Mouse (Mus musculus) CH12.LX (cell line): Measurements from ENCODE around the gene Glt8d2.
"Not testable (repeated sequence)": the region's sequence is repeated elsewhere in the genome, so short reads cannot be mapped to it uniquely, and the experiment has no call there.

Source experiments
- CTCF ChIP-seq, 2 experiments: IDR thresholded peaks in 1 of 2; conservative IDR thresholded peaks in 1 of 2; 2 replicates each; pipeline ENCODE4 v1.5.1; 2011 to 2012; ENCODE audit warnings: low read depth in 2 of 2, low read length in 2 of 2, improper control_type of control experiment in 1 of 2, inconsistent platforms in 1 of 2, mild to moderate bottlenecking in 1 of 2, moderate library complexity in 1 of 2
- ETS1 ChIP-seq: conservative IDR thresholded peaks from 2 replicates; pipeline ENCODE4 v1.6.1; 2012; ENCODE audit warnings: low read depth, mild to moderate bottlenecking, inconsistent platforms, low read length, improper control_type of control experiment, moderate library complexity
- IRF4 ChIP-seq: IDR thresholded peaks from 2 replicates; pipeline ENCODE4 v1.6.1; 2014; ENCODE audit warnings: low read depth, mild to moderate bottlenecking, inconsistent platforms, low read length, improper control_type of control experiment
- JUND ChIP-seq: conservative IDR thresholded peaks from 2 replicates; pipeline ENCODE4 v1.6.1; 2011; ENCODE audit warnings: low read depth, low read length, improper control_type of control experiment
- MAFK ChIP-seq: IDR thresholded peaks from 2 replicates; pipeline ENCODE4 v1.6.1; 2011; ENCODE audit warnings: low read length, improper control_type of control experiment; ENCODE audit not compliant: insufficient replicate concordance
- MAZ ChIP-seq: IDR thresholded peaks from 2 replicates; pipeline ENCODE4 v1.6.1; 2012; ENCODE audit warnings: low read depth, mild to moderate bottlenecking, inconsistent platforms, low read length, improper control_type of control experiment, moderate library complexity
- NRF1 ChIP-seq: IDR thresholded peaks from 2 replicates; pipeline ENCODE4 v1.6.1; 2014; ENCODE audit warnings: low read depth, mild to moderate bottlenecking, inconsistent platforms, low read length, improper control_type of control experiment, moderate library complexity
- POLR2A ChIP-seq: IDR thresholded peaks from 2 replicates; pipeline ENCODE4 v1.6.1; 2011; ENCODE audit warnings: low read depth, mild to moderate bottlenecking, improper control_type of control experiment, low read length
- RAD21 ChIP-seq: IDR thresholded peaks from 2 replicates; pipeline ENCODE4 v1.6.1; 2011; ENCODE audit warnings: low read depth, mild to moderate bottlenecking, low read length, improper control_type of control experiment, moderate library complexity
- UBTF ChIP-seq: IDR thresholded peaks from 2 replicates; pipeline ENCODE4 v1.6.1; 2012; ENCODE audit warnings: low read depth, mild to moderate bottlenecking, inconsistent platforms, low read length, improper control_type of control experiment, moderate library complexity
- USF1 ChIP-seq: IDR thresholded peaks from 2 replicates; pipeline ENCODE4 v1.6.1; 2014; ENCODE audit warnings: low read depth, mild to moderate bottlenecking, inconsistent platforms, low read length, improper control_type of control experiment
- ZC3H11A ChIP-seq: IDR thresholded peaks from 2 replicates; pipeline ENCODE4 v1.6.1; 2012; ENCODE audit warnings: low read depth, mild to moderate bottlenecking, inconsistent platforms, low read length, improper control_type of control experiment
- ZKSCAN1 ChIP-seq: IDR thresholded peaks from 2 replicates; pipeline ENCODE4 v1.6.1; 2012; ENCODE audit warnings: low read depth, inconsistent platforms, low read length, improper control_type of control experiment, borderline replicate concordance
- ZMIZ1 ChIP-seq: IDR thresholded peaks from 2 replicates; pipeline ENCODE4 v1.6.1; 2012; ENCODE audit warnings: low read depth, mild to moderate bottlenecking, inconsistent platforms, low read length, improper control_type of control experiment

GRCm38 (mm10) chr10:82623553-82623932 lies 66.9 kb downstream of the Glt8d2 start:
- TF ChIP-seq MAZ; ZC3H11A; RAD21; CTCF (conservative IDR thresholded peaks at IDR 0.05 in 1 of 2, IDR thresholded peaks at IDR 0.05 in 1 of 2; ENCODE audit: low read depth in 2 of 2, low read length in 2 of 2); NRF1; JUND; UBTF; POLR2A; ZMIZ1; MAFK; ZKSCAN1; USF1; IRF4; ETS1: not testable (repeated sequence)
